Comparison of ENCODE assay signal across 8 mouse cellular contexts in the genomic region with DNA sequence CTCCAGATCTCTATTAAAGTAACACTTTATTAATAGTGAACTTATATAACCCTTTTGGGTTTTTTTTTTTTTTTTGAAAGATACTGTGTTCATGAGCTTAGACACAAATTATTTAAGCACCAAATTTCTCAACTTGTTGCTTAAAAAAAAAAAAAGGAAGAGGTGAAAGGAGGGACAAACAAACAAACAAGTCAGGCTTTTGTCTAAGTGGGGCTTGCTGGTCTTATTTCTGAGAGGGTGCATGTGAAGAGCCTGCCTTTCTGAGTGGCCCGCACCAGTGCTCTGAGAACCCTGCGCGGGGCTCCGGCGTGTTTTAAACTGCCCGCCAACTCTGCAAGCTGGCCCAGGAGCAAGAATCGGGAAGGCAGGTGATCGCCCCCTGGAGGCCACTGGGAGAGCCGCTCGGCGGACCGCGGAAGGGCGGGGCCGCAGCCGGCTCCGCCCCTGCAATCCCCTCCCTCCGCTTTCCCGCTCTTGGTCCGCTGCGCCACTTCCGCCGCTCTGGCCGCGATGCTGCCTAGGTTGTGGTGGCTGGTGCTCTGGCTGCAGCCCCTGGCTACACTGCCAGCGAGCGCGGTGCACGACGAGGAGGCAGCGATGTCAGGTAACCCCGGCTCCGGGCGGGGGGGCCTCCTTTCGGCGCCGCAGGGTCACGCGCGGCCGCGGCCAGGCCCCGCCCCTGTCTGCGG. TPM values are rescaled to one million over a fixed set of nuclear protein-coding genes. Genes with fewer than 3 reads are reported as not detected.
A peak's percentile ranks its signal among the peaks of the same experiment; 100 is the strongest.
DNase-seq lines count a peak whose midpoint lies in the region; ATAC-seq and TF ChIP-seq lines count a peak whose summit lies in the region.

A gene (plus strand): TSS at position 456 of the 689 bp plus-strand sequence.

- TF ChIP-seq CTCF in stomach, postnatal 0 days (IDR thresholded peaks at IDR 0.05; ENCODE audit: low read depth), result peak; percentile 92

- WGBS in forebrain, embryonic 13.5 days, result under 1% methylated on average over 44 of the region's 44 CpGs
- under 1% methylated on average over 42 of the region's 44 CpGs for WGBS in large intestine, adult 2 months
- 0% methylated on average over 40 of the region's 44 CpGs for WGBS in liver, embryonic 16.5 days (ENCODE audit: insufficient replicate concordance)
- WGBS in neural tube, embryonic 12.5 days, result under 1% methylated on average over 44 of the region's 44 CpGs
- under 1% methylated on average over 39 of the region's 44 CpGs for WGBS in stomach, postnatal 0 days

- ATAC-seq in cerebellum, adult (ENCODE audit: insufficient number of reproducible peaks, low FRiP score, low TSS enrichment), result peak; percentile 94
- ATAC-seq in forebrain, embryonic 13.5 days, result peak; percentile 96
- peak; percentile 92 for ATAC-seq in liver, embryonic 16.5 days (ENCODE audit: low read depth)
- ATAC-seq in neural tube, embryonic 12.5 days (ENCODE audit: low FRiP score, low read depth), result peak; percentile 96
- ATAC-seq in stomach, postnatal 0 days (ENCODE audit: low FRiP score, low TSS enrichment), result peak; percentile 95

- H3K27ac ChIP-seq in forebrain, embryonic 13.5 days, result peak within 1 kb of the TSS; percentile 80
- peak within 1 kb of the TSS; percentile 67 for H3K27ac ChIP-seq in liver, embryonic 16.5 days (ENCODE audit: low read length)
- H3K27ac ChIP-seq in neural tube, embryonic 12.5 days, result peak within 1 kb of the TSS; percentile 53
- H3K27ac ChIP-seq in stomach, postnatal 0 days (replicated peaks), result peak within 1 kb of the TSS; percentile 78

- TF ChIP-seq EP300 in stomach, postnatal 0 days (optimal IDR thresholded peaks at IDR 0.05), result no peak

- H3K4me2 ChIP-seq in forebrain, embryonic 13.5 days, result peak within 1 kb of the TSS; percentile 72
- peak within 1 kb of the TSS; percentile 65 for H3K4me2 ChIP-seq in liver, embryonic 16.5 days (ENCODE audit: low read depth, low read length)
- H3K4me2 ChIP-seq in neural tube, embryonic 12.5 days (replicated peaks), result peak within 1 kb of the TSS; percentile 66
- peak within 1 kb of the TSS; percentile 55 for H3K4me2 ChIP-seq in stomach, postnatal 0 days (replicated peaks; ENCODE audit: low read depth)

- H3K27me3 ChIP-seq in forebrain, embryonic 13.5 days, result no peaks in the 10 kb centered on the region
- no peaks in the 10 kb centered on the region for H3K27me3 ChIP-seq in liver, embryonic 16.5 days (ENCODE audit: control insufficient read depth, insufficient read depth, low read depth, low read length)
- no peaks in the 10 kb centered on the region for H3K27me3 ChIP-seq in neural tube, embryonic 12.5 days (replicated peaks)
- H3K27me3 ChIP-seq in stomach, postnatal 0 days (ENCODE audit: control insufficient read depth, insufficient read depth, low read length), result no peaks in the 10 kb centered on the region

- H3K9ac ChIP-seq in forebrain, embryonic 13.5 days, result peak within 1 kb of the TSS; percentile 90
- peak within 1 kb of the TSS; percentile 77 for H3K9ac ChIP-seq in liver, embryonic 16.5 days (ENCODE audit: low read depth, low read length)
- H3K9ac ChIP-seq in neural tube, embryonic 12.5 days, result peak within 1 kb of the TSS; percentile 85
- H3K9ac ChIP-seq in stomach, postnatal 0 days (ENCODE audit: low read length), result peak within 1 kb of the TSS; percentile 78

- peaks cover 16% of the 10 kb centered on the region for H3K4me1 ChIP-seq in forebrain, embryonic 13.5 days
- peaks cover 7% of the 10 kb centered on the region for H3K4me1 ChIP-seq in liver, embryonic 16.5 days (ENCODE audit: control insufficient read depth, low read depth, low read length)
- peaks cover 7% of the 10 kb centered on the region; the same call in 1 of the 2 replicates for H3K4me1 ChIP-seq in neural tube, embryonic 12.5 days
- no peaks in the 10 kb centered on the region for H3K4me1 ChIP-seq in stomach, postnatal 0 days (replicated peaks; ENCODE audit: control insufficient read depth, insufficient read depth)

- H3K4me3 ChIP-seq in forebrain, embryonic 13.5 days, result peak within 1 kb of the TSS; percentile 91
- peak within 1 kb of the TSS; percentile 95 for H3K4me3 ChIP-seq in liver, embryonic 16.5 days (ENCODE audit: low read depth, low read length)
- peak within 1 kb of the TSS; percentile 91 for H3K4me3 ChIP-seq in neural tube, embryonic 12.5 days
- H3K4me3 ChIP-seq in stomach, postnatal 0 days (ENCODE audit: low read depth, low read length), result peak within 1 kb of the TSS; percentile 95

- peak; percentile 90 for DNase-seq in ES-CJ7 (ENCODE audit: low read depth, low spot score)
- DNase-seq in heart, postnatal 10 days, result peak; percentile 94 to 96
- peak; percentile 68 for DNase-seq in large intestine, adult 2 months (ENCODE audit: low read depth, low spot score)
- peak; percentile 93 for DNase-seq in stomach, postnatal 0 days (ENCODE audit: low spot score)

- H3K9me3 ChIP-seq in forebrain, embryonic 13.5 days (replicated peaks), result no peaks in the 10 kb centered on the region
- H3K9me3 ChIP-seq in liver, embryonic 16.5 days (replicated peaks; ENCODE audit: control insufficient read depth, low read length), result no peaks in the 10 kb centered on the region
- no peaks in the 10 kb centered on the region for H3K9me3 ChIP-seq in neural tube, embryonic 12.5 days
- H3K9me3 ChIP-seq in stomach, postnatal 0 days (ENCODE audit: control insufficient read depth, low read length), result no peaks in the 10 kb centered on the region

- intact Hi-C loops in heart, postnatal 10 days (cut with DNase I), result loop anchor here (1.0 to 5.0 kb wide), 3 partner anchors 132 to 483 kb away; no protein-coding TSS in a partner anchor

- H3K36me3 ChIP-seq in forebrain, embryonic 13.5 days (ENCODE audit: poor library complexity, severe bottlenecking), result 0 out of 2 replicates have a peak, but pooled peaks cover 2% of the 10 kb centered on the region
- H3K36me3 ChIP-seq in liver, embryonic 16.5 days (ENCODE audit: control insufficient read depth, insufficient read depth), result no peaks in the 10 kb centered on the region
- H3K36me3 ChIP-seq in neural tube, embryonic 12.5 days, result peaks cover 6% of the 10 kb centered on the region; the same call in 1 of the 2 replicates
- H3K36me3 ChIP-seq in stomach, postnatal 0 days (ENCODE audit: control insufficient read depth, insufficient read depth, low read length), result no peaks in the 10 kb centered on the region

RNA-seq across cellular contexts. Expression of the gene that starts here (rescaled TPM):
- 9.6 and 9.8 TPM in 2 replicates for polyA plus RNA-seq in forebrain, embryonic 13.5 days (2015; fragmentation: Nextera tagmentation; extraction: Ambion mirVana)
- total RNA-seq in heart, postnatal 10 days (2021), result 1 to 10 TPM; 2.2 to 2.3 TPM
- 4.7 and 5.3 TPM in 2 replicates for polyA plus RNA-seq in large intestine, adult 2 months (2012; rRNA removed)
- 1.3 and 1.5 TPM in 2 replicates for polyA plus RNA-seq in liver, embryonic 16.5 days (2015; fragmentation: Nextera tagmentation; extraction: Ambion mirVana)
- 8.1 and 9.1 TPM in 2 replicates for polyA plus RNA-seq in neural tube, embryonic 12.5 days (2016; fragmentation: Nextera tagmentation; extraction: Ambion mirVana)
- polyA plus RNA-seq in stomach, postnatal 0 days (2015; fragmentation: Nextera tagmentation; extraction: Ambion mirVana), result 2.4 and 2.9 TPM in 2 replicates

Comparison
In these comparisons a context has a peak if more than half of its experiments do, and no peak if none do; other contexts are left out.
1. Peak in every context shown above with its lines: DNase-seq, ATAC-seq, H3K4me3 ChIP-seq and H3K27ac ChIP-seq.